Mouse (Mus musculus): ENCODE results near the gene Pik3c2a. TPM values are rescaled to one million over a fixed set of nuclear protein-coding genes. Genes with fewer than 3 reads are reported as not detected.

Pik3c2a gene
- total and polyA plus RNA-seq, 2 experiments: 1.7 to 40.7 TPM

DNA sequence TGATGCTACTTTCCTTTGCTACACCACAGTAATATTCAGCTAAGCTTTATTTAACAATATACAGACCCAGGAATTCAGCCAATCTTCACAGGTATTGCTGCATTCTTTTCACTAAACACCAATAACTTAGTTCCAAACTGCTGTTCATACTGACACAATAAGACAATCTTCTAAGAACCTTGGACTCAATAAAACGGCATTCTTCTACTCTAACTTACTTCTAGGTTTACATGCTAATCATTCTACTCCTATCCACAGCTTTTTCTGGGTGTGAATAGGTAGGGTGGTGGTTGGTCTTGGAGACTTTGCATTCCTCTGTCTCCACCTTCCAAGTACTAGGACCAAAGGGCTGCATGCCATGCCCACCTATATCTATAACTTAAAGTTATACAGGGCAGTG, 69.0 kb downstream of the Pik3c2a start:
- WGBS: 88% methylated on average over 1 of the region's 1 CpGs
- no peak for TF ChIP-seq CTCF (IDR thresholded peaks at IDR 0.05; ENCODE audit: low read depth, low read length)
- TF ChIP-seq POLR2A (IDR thresholded peaks at IDR 0.05; ENCODE audit: extremely low read depth, insufficient read depth, low read length): no peak
- Histone ChIP-seq H3K9ac (ENCODE audit: low read depth, low read length) (no peak overlapping the region), H3K79me2 (ENCODE audit: control insufficient read depth, insufficient read depth, low read length) (no peaks in the 10 kb centered on the region), H3K27me3 (ENCODE audit: control insufficient read depth, insufficient read depth, low read length) (no peaks in the 10 kb centered on the region), H3K4me3 (ENCODE audit: insufficient read depth, low read depth, low read length) (no peak overlapping the region), H3K27ac (replicated peaks; ENCODE audit: insufficient read depth, low read depth, low read length) (no peak overlapping the region), H3K4me1 (ENCODE audit: control insufficient read depth, insufficient read depth, low read length) (0 out of 2 replicates have a peak, but pooled peaks cover 2% of the 10 kb centered on the region), H3K36me3 (ENCODE audit: control insufficient read depth, insufficient read depth, low read length) (peaks cover 43% of the 10 kb centered on the region)
- DNase-seq (ENCODE audit: extremely low read depth, low read depth, low spot score): no peak

- Histone ChIP-seq H3K4me1 (ENCODE audit: control insufficient read depth, insufficient read depth, low read length) (peaks cover 8% of the 10 kb centered on the region), H3K79me2 (ENCODE audit: control insufficient read depth, insufficient read depth, low read length) (peaks cover 6% of the 10 kb centered on the region; the same call in 1 of the 2 replicates), H3K36me3 (ENCODE audit: control insufficient read depth, insufficient read depth, low read length) (peaks cover 32% of the 10 kb centered on the region), H3K9ac (ENCODE audit: low read depth, low read length) (no peak overlapping the region), H3K27me3 (ENCODE audit: control insufficient read depth, insufficient read depth, low read length) (no peaks in the 10 kb centered on the region), H3K4me3 (ENCODE audit: insufficient read depth, low read depth, low read length) (no peak overlapping the region), H3K27ac (replicated peaks; ENCODE audit: insufficient read depth, low read depth, low read length) (peak overlapping the region; percentile 2; the same call in 1 of the 2 replicates)
- TF ChIP-seq CTCF (IDR thresholded peaks at IDR 0.05; ENCODE audit: low read depth, low read length) (peak; percentile 22; the same call in 1 of the 2 replicates), POLR2A (IDR thresholded peaks at IDR 0.05; ENCODE audit: extremely low read depth, insufficient read depth, low read length) (no peak)
- DNase-seq (ENCODE audit: extremely low read depth, low read depth, low spot score): peak; percentile 84
- whole genome bisulfite sequencing: 6% methylated on average over 1 of the region's 1 CpGs
These were observed 107.0 kb downstream of the Pik3c2a start for GRCm38 (mm10) chr7:116336226-116336625.

DNA sequence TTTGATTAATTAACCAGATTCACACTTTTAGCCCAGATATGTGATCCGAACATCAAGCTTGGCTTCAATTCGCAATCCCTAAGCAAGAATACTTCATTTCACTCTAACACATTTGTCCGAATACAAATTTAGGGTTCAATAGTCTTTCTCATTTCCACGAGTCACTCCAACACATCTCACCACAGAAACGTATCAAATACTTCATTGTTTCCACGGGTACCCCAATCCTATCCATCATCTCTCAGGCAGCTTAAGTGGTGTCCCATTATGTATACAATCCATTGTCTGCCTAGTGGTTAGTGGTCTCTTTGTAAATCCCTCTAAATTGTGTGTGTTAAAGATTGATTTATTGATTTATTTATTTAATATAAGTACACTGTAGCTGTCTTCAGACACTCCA, 108.1 kb downstream of the Pik3c2a start:
- Histone ChIP-seq H3K27ac (replicated peaks; ENCODE audit: insufficient read depth, low read depth, low read length) (no peak overlapping the region), H3K27me3 (ENCODE audit: control insufficient read depth, insufficient read depth, low read length) (no peaks in the 10 kb centered on the region), H3K79me2 (ENCODE audit: control insufficient read depth, insufficient read depth, low read length) (peaks cover 6% of the 10 kb centered on the region; the same call in 1 of the 2 replicates), H3K9ac (ENCODE audit: low read depth, low read length) (no peak overlapping the region), H3K4me3 (ENCODE audit: insufficient read depth, low read depth, low read length) (no peak overlapping the region), H3K36me3 (ENCODE audit: control insufficient read depth, insufficient read depth, low read length) (peaks cover 34% of the 10 kb centered on the region), H3K4me1 (ENCODE audit: control insufficient read depth, insufficient read depth, low read length) (peaks cover 8% of the 10 kb centered on the region)
- WGBS: 85% methylated on average over 6 of the region's 6 CpGs
- no peak for DNase-seq (ENCODE audit: extremely low read depth, low read depth, low spot score)
- TF ChIP-seq CTCF (IDR thresholded peaks at IDR 0.05; ENCODE audit: low read depth, low read length): no peak
- TF ChIP-seq POLR2A (IDR thresholded peaks at IDR 0.05; ENCODE audit: extremely low read depth, insufficient read depth, low read length): no peak

DNA sequence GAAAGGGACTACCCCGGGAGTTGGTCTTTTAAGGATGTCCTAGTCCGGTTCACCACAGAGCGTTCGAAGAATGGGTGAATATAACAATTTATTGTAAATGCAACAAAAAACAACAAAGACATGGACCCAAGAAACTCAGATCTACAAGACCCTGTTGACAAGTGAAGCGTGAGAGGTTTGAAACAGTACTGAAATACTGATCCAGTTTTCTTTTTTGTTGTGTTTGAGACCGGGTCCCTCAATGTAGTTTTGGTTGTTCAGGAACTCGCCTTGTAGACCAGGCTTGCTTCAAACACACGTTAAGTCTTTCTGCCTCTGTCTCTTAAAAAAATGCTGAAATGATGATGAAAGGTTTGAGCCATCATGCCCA, 108.6 kb downstream of the Pik3c2a start:
- Histone ChIP-seq H3K27me3 (ENCODE audit: control insufficient read depth, insufficient read depth, low read length) (no peaks in the 10 kb centered on the region), H3K9ac (ENCODE audit: low read depth, low read length) (peak overlapping the region; percentile 80), H3K27ac (replicated peaks; ENCODE audit: insufficient read depth, low read depth, low read length) (peak overlapping the region; percentile 64), H3K36me3 (ENCODE audit: control insufficient read depth, insufficient read depth, low read length) (peaks cover 32% of the 10 kb centered on the region), H3K4me1 (ENCODE audit: control insufficient read depth, insufficient read depth, low read length) (peaks cover 8% of the 10 kb centered on the region), H3K79me2 (ENCODE audit: control insufficient read depth, insufficient read depth, low read length) (peaks cover 6% of the 10 kb centered on the region; the same call in 1 of the 2 replicates), H3K4me3 (ENCODE audit: insufficient read depth, low read depth, low read length) (peak overlapping the region; percentile 99)
- peak; percentile 18 for DNase-seq (ENCODE audit: extremely low read depth, low read depth, low spot score)
- WGBS: 13% methylated on average over 8 of the region's 8 CpGs
- TF ChIP-seq CTCF (IDR thresholded peaks at IDR 0.05; ENCODE audit: low read depth, low read length): no peak
- no peak for TF ChIP-seq POLR2A (IDR thresholded peaks at IDR 0.05; ENCODE audit: extremely low read depth, insufficient read depth, low read length)

DNA sequence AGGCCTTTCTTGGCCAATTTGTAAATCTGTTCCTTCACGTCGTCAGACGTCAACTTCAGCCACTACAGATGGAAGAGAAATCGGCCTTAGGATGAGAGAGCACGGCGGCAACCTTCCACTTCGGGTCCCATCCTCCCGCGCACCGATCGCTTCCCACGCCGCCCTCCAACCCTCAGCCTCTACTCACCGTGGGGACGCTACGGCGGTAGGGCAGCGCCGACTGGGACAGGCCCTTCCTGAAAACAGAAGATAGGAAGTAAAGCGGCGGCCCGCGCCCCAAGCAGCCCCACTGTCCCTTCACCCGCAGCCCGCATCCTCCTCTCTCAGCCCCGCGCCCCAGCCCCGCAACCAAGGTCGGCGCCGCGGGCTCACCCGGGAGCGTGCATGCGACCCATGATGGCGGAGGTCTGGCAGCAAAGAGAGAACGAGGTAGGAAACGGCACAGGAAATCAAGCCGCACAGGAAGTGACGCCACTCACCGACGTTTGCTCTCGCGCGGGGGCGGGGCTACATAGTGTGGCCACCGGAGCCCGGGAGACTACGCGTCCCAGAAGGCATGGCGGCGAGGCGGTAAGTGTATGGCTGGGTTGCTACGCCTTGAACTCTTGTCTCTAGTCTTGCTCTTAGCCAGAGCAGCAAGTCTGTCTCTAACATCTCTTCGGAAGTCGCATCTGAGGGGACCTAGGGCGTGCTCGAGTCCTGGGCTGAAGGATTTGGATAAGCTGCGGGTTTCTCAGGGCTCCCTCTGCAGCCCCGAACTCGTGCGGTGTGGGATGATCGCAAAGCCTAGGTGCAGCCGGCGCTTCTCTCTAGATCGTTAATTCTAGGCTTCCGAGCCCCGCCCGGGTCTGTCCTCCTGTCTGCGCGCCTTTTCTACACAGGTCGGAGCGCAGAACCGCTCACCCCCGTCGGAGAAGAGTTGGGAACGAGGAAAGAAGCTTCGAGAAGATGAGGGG, 109.3 kb downstream of the Pik3c2a start, which contains the start of gene Rps13:
Gene Rps13 (minus strand): TSS at position 483 of the 956 bp plus-strand sequence.
- WGBS: under 1% methylated on average over 78 of the region's 78 CpGs
- Histone ChIP-seq H3K36me3 (ENCODE audit: control insufficient read depth, insufficient read depth, low read length) (peaks cover 28% of the 10 kb centered on the region), H3K79me2 (ENCODE audit: control insufficient read depth, insufficient read depth, low read length) (peaks cover 6% of the 10 kb centered on the region; the same call in 1 of the 2 replicates), H3K4me3 (ENCODE audit: insufficient read depth, low read depth, low read length) (peak within 1 kb of the TSS; percentile 99), H3K9ac (ENCODE audit: low read depth, low read length) (peak within 1 kb of the TSS; percentile 97), H3K27ac (replicated peaks; ENCODE audit: insufficient read depth, low read depth, low read length) (peak within 1 kb of the TSS; percentile 76), H3K4me1 (ENCODE audit: control insufficient read depth, insufficient read depth, low read length) (peaks cover 8% of the 10 kb centered on the region), H3K27me3 (ENCODE audit: control insufficient read depth, insufficient read depth, low read length) (no peaks in the 10 kb centered on the region)
- peak; percentile 84 for DNase-seq (ENCODE audit: extremely low read depth, low read depth, low spot score)
- TF ChIP-seq POLR2A (IDR thresholded peaks at IDR 0.05; ENCODE audit: extremely low read depth, insufficient read depth, low read length) (peak; percentile 84), CTCF (IDR thresholded peaks at IDR 0.05; ENCODE audit: low read depth, low read length) (no peak)
